Mouse (Mus musculus) neural tube, embryonic 11.5 days (tissue): ENCODE measurements at regions not wholly inside any gene's neighbourhood (a gene's known extent, or its start where the extent isn't known, plus 50 kb on each side); places are given as distances from the start of the nearest gene placed in this dataset.

Experiments used
- ATAC-seq: fragments of 200-750 bp; cut with Nextera tagmentation; 2 replicates; pipeline ENCODE4 v1.8.0; 2017; ENCODE audit warnings: moderate number of reproducible peaks, mild to moderate bottlenecking, moderate TSS enrichment, moderate library complexity; ENCODE audit not compliant: insufficient read depth, low FRiP score, low TSS enrichment
- DNase-seq: peaks from one replicate; pipeline ENCODE4 v3.0.0-alpha.2; 2015; ENCODE audit warnings: low spot score
- H3K27ac ChIP-seq: fragments of 300-500 bp; sonication (generic); 2 replicates; pipeline ENCODE4 v1.5.1; 2014; ENCODE audit warnings: low read depth, mild to moderate bottlenecking, low read length
- H3K27me3 ChIP-seq: fragments of 300-500 bp; sonication (generic); 2 replicates; pipeline ENCODE4 v1.6.1; 2014; ENCODE audit warnings: mild to moderate bottlenecking, low read length, mixed read lengths; ENCODE audit not compliant: control insufficient read depth, insufficient read depth
- H3K36me3 ChIP-seq: fragments of 300-500 bp; sonication (generic); 2 replicates; pipeline ENCODE4 v1.6.1; 2014; ENCODE audit warnings: mild to moderate bottlenecking, low read length, moderate library complexity, mixed read lengths; ENCODE audit not compliant: control insufficient read depth, insufficient read depth
- H3K4me1 ChIP-seq: fragments of 300-500 bp; sonication (generic); 2 replicates; pipeline ENCODE4 v1.6.1; 2014; ENCODE audit warnings: low read length, mixed read lengths; ENCODE audit not compliant: control insufficient read depth, insufficient read depth
- H3K4me2 ChIP-seq: fragments of 300-500 bp; sonication (generic); 2 replicates; pipeline ENCODE4 v1.6.1; 2014; ENCODE audit warnings: low read depth, mild to moderate bottlenecking, moderate library complexity
- H3K4me3 ChIP-seq: fragments of 300-500 bp; sonication (generic); 2 replicates; pipeline ENCODE4 v1.5.1; 2014; ENCODE audit warnings: low read depth, low read length
- H3K9ac ChIP-seq: fragments of 300-500 bp; sonication (generic); 2 replicates; pipeline ENCODE4 v1.6.1; 2014; ENCODE audit warnings: mild to moderate bottlenecking, low read length
- H3K9me3 ChIP-seq: fragments of 300-500 bp; sonication (generic); 2 replicates; pipeline ENCODE4 v1.6.1; 2016; ENCODE audit warnings: low read length; ENCODE audit not compliant: control insufficient read depth
- WGBS: fragments of 180-500 bp; shearing (Covaris S2); extraction: QIAGEN DNeasy Blood & Tissue Kit; methylation state at CpG from one replicate; pipeline ENCODE4 v1.1.7; 2014; 5-methylcytosine and 5-hydroxymethylcytosine counted together

DNA sequence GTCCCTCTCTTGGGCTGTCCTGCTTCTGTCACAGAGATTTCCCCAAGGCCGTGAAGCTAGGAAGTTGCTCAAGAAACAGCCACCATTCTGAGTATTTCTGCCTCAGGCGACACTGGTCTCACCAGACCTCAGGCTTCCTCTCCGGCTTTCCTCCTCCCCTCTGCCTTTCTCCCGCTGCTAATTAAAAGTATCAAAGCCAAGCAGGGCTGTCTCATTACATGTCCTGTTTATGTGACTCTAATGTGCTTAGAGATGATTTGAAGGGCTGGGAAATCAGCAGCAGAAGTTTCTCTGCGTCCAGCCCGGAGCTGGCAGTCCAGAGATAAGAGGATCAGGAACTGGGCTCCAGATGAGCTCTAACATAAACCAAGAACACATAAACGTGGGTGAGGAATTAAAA, 84.3 kb upstream of the Lrfn2 start:
- Histone ChIP-seq H3K9me3 (no peaks in the 10 kb centered on the region), H3K4me2 (no peak overlapping the region), H3K27ac (no peak overlapping the region), H3K4me1 (no peaks in the 10 kb centered on the region), H3K4me3 (no peak overlapping the region), H3K27me3 (no peaks in the 10 kb centered on the region), H3K9ac (no peak overlapping the region), H3K36me3 (no peaks in the 10 kb centered on the region)
- ATAC-seq = no peak
- no peak for DNase-seq
- WGBS = 71% methylated on average over 7 of the region's 7 CpGs

DNA sequence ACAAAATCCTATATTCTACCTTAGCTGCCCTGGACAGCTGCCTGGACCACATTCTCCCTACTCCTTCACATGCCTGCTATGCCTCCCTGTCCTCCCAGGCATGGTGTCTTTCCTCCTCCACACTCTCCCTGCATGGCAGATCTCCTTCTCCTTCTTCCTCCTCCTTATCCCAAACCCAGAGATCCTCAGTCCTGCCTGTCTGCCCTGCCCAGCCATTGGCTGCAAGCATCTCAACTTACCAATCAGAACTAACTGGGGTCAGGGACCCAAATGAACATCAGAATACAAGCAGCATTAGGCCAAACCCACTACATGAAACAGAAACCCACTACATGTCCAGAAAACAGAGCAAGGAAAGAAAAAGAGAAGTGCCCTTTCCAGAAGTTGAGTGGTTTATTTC, 81.3 kb upstream of the Lrfn2 start:
- ATAC-seq (no peak), DNase-seq (no peak)
- no peaks in the 10 kb centered on the region for H3K9me3 ChIP-seq
- no peak overlapping the region for H3K4me2 ChIP-seq
- no peaks in the 10 kb centered on the region for H3K4me1 ChIP-seq
- H3K9ac ChIP-seq = no peak overlapping the region
- no peaks in the 10 kb centered on the region for H3K36me3 ChIP-seq
- no peak overlapping the region for H3K27ac ChIP-seq
- no peaks in the 10 kb centered on the region for H3K27me3 ChIP-seq
- no peak overlapping the region for H3K4me3 ChIP-seq

DNA sequence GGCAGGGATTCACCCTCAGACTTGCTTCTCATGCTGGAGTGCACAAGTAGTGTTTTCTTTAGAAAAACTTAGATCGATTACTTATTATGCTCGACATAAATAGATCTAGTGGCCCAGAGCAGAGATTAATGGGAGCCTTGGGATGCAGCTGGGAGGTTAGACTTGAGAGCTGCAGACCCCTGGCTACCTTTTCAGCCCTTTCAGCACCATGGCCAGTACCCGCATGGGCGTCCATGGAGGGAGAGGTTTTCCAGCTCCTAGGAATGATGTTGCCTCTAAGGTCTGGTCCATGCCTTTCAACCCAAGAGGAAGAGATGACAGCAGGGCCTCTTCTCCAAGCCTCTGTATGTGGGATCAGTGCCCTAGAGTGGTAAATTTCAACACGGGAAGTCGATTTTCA, 73.3 kb upstream of the Lrfn2 start:
- H3K27ac ChIP-seq = no peak overlapping the region
- H3K36me3 ChIP-seq = no peaks in the 10 kb centered on the region
- no peaks in the 10 kb centered on the region for H3K9me3 ChIP-seq
- H3K27me3 ChIP-seq = no peaks in the 10 kb centered on the region
- H3K4me2 ChIP-seq = no peak overlapping the region
- H3K9ac ChIP-seq = no peak overlapping the region
- ATAC-seq (no peak), DNase-seq (peak; percentile 59)
- WGBS = 55% methylated on average over 6 of the region's 6 CpGs
- no peaks in the 10 kb centered on the region for H3K4me1 ChIP-seq
- no peak overlapping the region for H3K4me3 ChIP-seq

DNA sequence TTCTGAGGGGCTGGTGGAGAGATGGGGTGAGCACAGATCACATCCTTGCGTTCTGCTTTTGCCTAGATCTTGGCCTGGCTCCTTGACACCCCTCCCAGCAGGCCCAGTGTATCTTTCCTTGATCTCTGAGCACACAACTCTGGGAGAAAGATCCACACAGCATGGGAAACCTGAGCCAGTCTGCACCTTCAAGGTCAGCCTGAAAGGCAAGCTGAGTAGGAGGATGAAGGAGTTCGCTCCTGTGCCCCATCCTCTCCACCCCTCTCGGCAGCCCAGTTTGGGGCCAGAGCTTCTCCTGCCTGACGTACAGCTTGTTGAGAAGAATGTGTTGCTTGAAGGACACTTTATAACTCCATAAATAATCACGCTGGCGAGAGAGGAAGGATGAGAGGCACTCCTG, 61.7 kb upstream of the Lrfn2 start:
- Histone ChIP-seq H3K9ac (no peak overlapping the region), H3K4me3 (no peak overlapping the region), H3K36me3 (no peaks in the 10 kb centered on the region), H3K9me3 (no peaks in the 10 kb centered on the region), H3K4me1 (no peaks in the 10 kb centered on the region), H3K27ac (no peak overlapping the region), H3K27me3 (no peaks in the 10 kb centered on the region), H3K4me2 (no peak overlapping the region)
- WGBS = 53% methylated on average over 6 of the region's 6 CpGs
- ATAC-seq (no peak), DNase-seq (no peak)

DNA sequence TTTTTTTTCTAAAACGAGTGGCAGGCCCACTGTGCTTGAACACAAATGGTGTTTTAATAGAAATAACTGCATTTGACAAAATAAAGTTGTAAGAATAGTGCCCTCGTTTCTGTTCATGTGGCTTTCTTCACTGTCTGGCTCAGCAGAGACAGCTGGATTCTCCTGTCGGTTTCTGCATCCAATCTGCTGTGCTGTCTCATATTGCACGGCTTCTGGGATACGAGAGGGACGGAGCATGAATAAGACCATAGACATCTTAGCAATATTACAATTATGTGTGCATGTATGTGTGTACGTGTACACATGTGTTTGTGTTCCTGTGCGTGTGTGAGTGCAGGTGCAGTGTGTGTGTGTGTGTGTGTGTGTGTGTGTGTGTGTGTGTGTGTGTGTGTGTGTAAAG, 54.7 kb upstream of the Lrfn2 start:
- WGBS = 85% methylated on average over 8 of the region's 8 CpGs
- Histone ChIP-seq H3K9me3 (no peaks in the 10 kb centered on the region), H3K9ac (no peak overlapping the region), H3K4me3 (no peak overlapping the region), H3K36me3 (no peaks in the 10 kb centered on the region), H3K27me3 (no peaks in the 10 kb centered on the region), H3K4me2 (no peak overlapping the region), H3K27ac (no peak overlapping the region), H3K4me1 (0 out of 2 replicates have a peak, but pooled peaks cover 2% of the 10 kb centered on the region)
- DNase-seq (no peak), ATAC-seq (no peak)

DNA sequence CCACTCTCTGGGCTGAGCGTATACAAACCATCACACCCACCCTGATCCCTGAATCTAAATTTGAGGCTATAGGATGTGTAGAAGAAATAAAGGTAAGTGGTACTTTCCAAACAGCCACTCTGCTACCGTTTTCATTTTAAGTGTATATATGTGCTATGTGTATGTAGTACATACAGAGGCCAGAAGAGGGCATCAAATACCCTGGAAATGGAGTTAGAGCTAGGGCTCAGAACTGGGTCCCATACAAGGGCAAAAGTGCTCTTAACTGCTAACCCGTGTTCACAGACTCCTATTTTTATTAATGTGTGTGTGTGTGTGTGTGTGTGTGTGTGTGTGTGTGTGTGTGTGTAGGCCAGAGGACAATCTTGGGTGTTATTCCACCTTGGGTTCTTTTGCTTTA, 51.6 kb upstream of the Lrfn2 start:
- WGBS = 87% methylated on average over 3 of the region's 3 CpGs
- H3K27ac ChIP-seq = no peak overlapping the region
- H3K27me3 ChIP-seq = no peaks in the 10 kb centered on the region
- H3K36me3 ChIP-seq = no peaks in the 10 kb centered on the region
- ATAC-seq (no peak), DNase-seq (no peak)
- no peaks in the 10 kb centered on the region for H3K9me3 ChIP-seq
- no peak overlapping the region for H3K4me3 ChIP-seq
- no peak overlapping the region for H3K4me2 ChIP-seq
- 0 out of 2 replicates have a peak, but pooled peaks cover 2% of the 10 kb centered on the region for H3K4me1 ChIP-seq
- no peak overlapping the region for H3K9ac ChIP-seq

DNA sequence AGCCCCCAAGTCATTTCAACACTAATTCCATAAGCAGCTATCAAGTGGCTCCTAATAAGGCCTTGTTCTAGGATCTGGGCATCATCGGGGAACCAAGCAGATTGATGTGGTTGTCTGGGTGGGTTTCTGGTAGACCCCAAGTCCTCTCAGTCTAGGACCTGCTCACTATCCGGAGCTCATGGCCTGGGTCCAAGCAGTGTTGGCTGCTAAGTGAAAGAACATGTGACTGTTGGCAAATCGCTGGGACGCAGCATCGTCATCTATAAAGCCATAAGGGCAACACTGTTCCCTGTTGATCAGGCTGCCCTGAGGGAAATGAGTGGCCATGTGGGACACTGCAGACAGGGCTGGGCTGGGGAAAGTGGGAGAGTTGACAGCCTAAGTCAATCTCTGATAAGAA, 50.2 kb upstream of the Lrfn2 start:
- no peaks in the 10 kb centered on the region for H3K9me3 ChIP-seq
- H3K9ac ChIP-seq = no peak overlapping the region
- 91% methylated on average over 5 of the region's 5 CpGs for WGBS
- no peak overlapping the region for H3K4me3 ChIP-seq
- H3K4me1 ChIP-seq = 0 out of 2 replicates have a peak, but pooled peaks cover 2% of the 10 kb centered on the region
- H3K4me2 ChIP-seq = no peak overlapping the region
- DNase-seq (no peak), ATAC-seq (no peak)
- no peak overlapping the region for H3K27ac ChIP-seq
- H3K36me3 ChIP-seq = no peaks in the 10 kb centered on the region
- no peaks in the 10 kb centered on the region for H3K27me3 ChIP-seq
